In genomic region chr4:27429210-27429789, GRCm38 (mm10) we compare ENCODE assay signal across 20 mouse cellular contexts.
DNase-seq lines count a peak whose midpoint lies in the region; ATAC-seq lines count a peak whose summit lies in the region.
"Had no signal": no experiment of that assay in that cellular context is flagged by ENCODE, and none has a peak within 500 bp of the region (broad histone marks: within the 10 kb centered on the region; RNA-seq: fewer than 3 reads in every experiment).

No protein-coding gene starts in this region.

- no peaks in the 10 kb centered on the region for H3K27me3 ChIP-seq in hindbrain, embryonic 13.5 days
- H3K27me3 ChIP-seq in hindbrain, embryonic 10.5 days (ENCODE audit: insufficient read depth, poor library complexity, severe bottlenecking): no peaks in the 10 kb centered on the region
- H3K27me3 ChIP-seq in forebrain, embryonic 13.5 days: no peaks in the 10 kb centered on the region
- H3K27me3 ChIP-seq in forebrain, embryonic 15.5 days: no peaks in the 10 kb centered on the region
- H3K27me3 ChIP-seq in neural tube, embryonic 13.5 days: no peaks in the 10 kb centered on the region
- no peaks in the 10 kb centered on the region for H3K27me3 ChIP-seq in kidney, embryonic 16.5 days (ENCODE audit: insufficient read depth, low read length)
- H3K27me3 ChIP-seq: embryonic facial prominence, embryonic 12.5 days; heart, embryonic 15.5 days had no signal

- WGBS in hindbrain, embryonic 13.5 days: 56% methylated on average over 5 of the region's 5 CpGs
- 72% methylated on average over 5 of the region's 5 CpGs for WGBS in hindbrain, embryonic 10.5 days
- 46% methylated on average over 5 of the region's 5 CpGs for WGBS in forebrain, embryonic 13.5 days
- WGBS in forebrain, embryonic 15.5 days: 44% methylated on average over 5 of the region's 5 CpGs
- 47% methylated on average over 5 of the region's 5 CpGs for WGBS in neural tube, embryonic 13.5 days
- WGBS in kidney, embryonic 16.5 days: 72% methylated on average over 5 of the region's 5 CpGs

- no peak for DNase-seq in hindbrain, embryonic 10.5 days (ENCODE audit: low spot score)
- no peak for DNase-seq in adrenal gland, adult 18-20 months (ENCODE audit: low spot score in 2 of 2)
- no peak for DNase-seq in ovary, postnatal 10 days (ENCODE audit: low spot score)
- DNase-seq: adrenal gland, postnatal 10 days; cerebellum, adult 11-12 months; cerebellum, adult 9-10 months; cerebellum, postnatal 25 days; gastrocnemius, postnatal 10 days; heart, adult 18-20 months; heart, postnatal 14 days had no signal

- peak; percentile 80 for ATAC-seq in hindbrain, embryonic 13.5 days (ENCODE audit: low FRiP score)
- ATAC-seq in forebrain, embryonic 13.5 days: peak; percentile 62; the same call in 1 of the 2 replicates
- ATAC-seq in forebrain, embryonic 15.5 days (replicated peaks): peak; percentile 39; the same call in 1 of the 2 replicates
- peak; percentile 84 for ATAC-seq in neural tube, embryonic 13.5 days (ENCODE audit: low read depth)
- ATAC-seq in kidney, embryonic 16.5 days (ENCODE audit: low FRiP score, low TSS enrichment): no peak
- ATAC-seq: inflammation-experienced regulatory T-cells, adult 6 months; intestine, postnatal 0 days had no signal

- H3K27ac ChIP-seq in hindbrain, embryonic 13.5 days: no peak overlapping the region
- no peak overlapping the region for H3K27ac ChIP-seq in hindbrain, embryonic 10.5 days
- no peak overlapping the region for H3K27ac ChIP-seq in forebrain, embryonic 13.5 days
- no peak overlapping the region for H3K27ac ChIP-seq in forebrain, embryonic 15.5 days (replicated peaks)
- H3K27ac ChIP-seq in neural tube, embryonic 13.5 days (replicated peaks): no peak overlapping the region
- no peak overlapping the region for H3K27ac ChIP-seq in kidney, embryonic 16.5 days (ENCODE audit: low read length)
- H3K27ac ChIP-seq: embryonic facial prominence, embryonic 12.5 days; heart, embryonic 15.5 days had no signal

- no peaks in the 10 kb centered on the region for H3K4me1 ChIP-seq in hindbrain, embryonic 13.5 days (replicated peaks)
- no peaks in the 10 kb centered on the region for H3K4me1 ChIP-seq in hindbrain, embryonic 10.5 days (replicated peaks)
- peaks cover 6% of the 10 kb centered on the region; the same call in 1 of the 2 replicates for H3K4me1 ChIP-seq in forebrain, embryonic 13.5 days
- peaks cover 8% of the 10 kb centered on the region for H3K4me1 ChIP-seq in forebrain, embryonic 15.5 days
- H3K4me1 ChIP-seq in neural tube, embryonic 13.5 days (replicated peaks): no peaks in the 10 kb centered on the region; the same call in 1 of the 2 replicates
- no peaks in the 10 kb centered on the region for H3K4me1 ChIP-seq in kidney, embryonic 16.5 days (ENCODE audit: insufficient read depth, low read length)
- H3K4me1 ChIP-seq: embryonic facial prominence, embryonic 12.5 days; heart, embryonic 15.5 days had no signal

- H3K9ac ChIP-seq in hindbrain, embryonic 13.5 days: no peak overlapping the region
- H3K9ac ChIP-seq in forebrain, embryonic 13.5 days: no peak overlapping the region
- H3K9ac ChIP-seq in forebrain, embryonic 15.5 days (replicated peaks): no peak overlapping the region
- no peak overlapping the region for H3K9ac ChIP-seq in neural tube, embryonic 13.5 days
- no peak overlapping the region for H3K9ac ChIP-seq in kidney, embryonic 16.5 days (replicated peaks; ENCODE audit: low read length)
- H3K9ac ChIP-seq: embryonic facial prominence, embryonic 12.5 days; heart, embryonic 15.5 days had no signal

- H3K4me2 ChIP-seq in hindbrain, embryonic 13.5 days: no peak overlapping the region
- H3K4me2 ChIP-seq in forebrain, embryonic 13.5 days: no peak overlapping the region
- no peak overlapping the region for H3K4me2 ChIP-seq in forebrain, embryonic 15.5 days (replicated peaks)
- no peak overlapping the region for H3K4me2 ChIP-seq in neural tube, embryonic 13.5 days
- H3K4me2 ChIP-seq in kidney, embryonic 16.5 days (replicated peaks; ENCODE audit: low read depth, low read length): no peak overlapping the region
- H3K4me2 ChIP-seq: embryonic facial prominence, embryonic 12.5 days; heart, embryonic 11.5 days; heart, embryonic 15.5 days had no signal

- no peaks in the 10 kb centered on the region for H3K36me3 ChIP-seq in hindbrain, embryonic 13.5 days
- H3K36me3 ChIP-seq in hindbrain, embryonic 10.5 days: no peaks in the 10 kb centered on the region
- H3K36me3 ChIP-seq in forebrain, embryonic 13.5 days (ENCODE audit: poor library complexity, severe bottlenecking): no peaks in the 10 kb centered on the region
- no peaks in the 10 kb centered on the region for H3K36me3 ChIP-seq in forebrain, embryonic 15.5 days
- H3K36me3 ChIP-seq in neural tube, embryonic 13.5 days: no peaks in the 10 kb centered on the region
- H3K36me3 ChIP-seq in kidney, embryonic 16.5 days (ENCODE audit: insufficient read depth, low read length): no peaks in the 10 kb centered on the region
- H3K36me3 ChIP-seq: embryonic facial prominence, embryonic 12.5 days; heart, embryonic 15.5 days had no signal

- no peak overlapping the region for H3K4me3 ChIP-seq in hindbrain, embryonic 13.5 days
- H3K4me3 ChIP-seq in hindbrain, embryonic 10.5 days: no peak overlapping the region
- no peak overlapping the region for H3K4me3 ChIP-seq in forebrain, embryonic 13.5 days
- no peak overlapping the region for H3K4me3 ChIP-seq in forebrain, embryonic 15.5 days
- no peak overlapping the region for H3K4me3 ChIP-seq in neural tube, embryonic 13.5 days
- no peak overlapping the region for H3K4me3 ChIP-seq in kidney, embryonic 16.5 days (ENCODE audit: low read length)
- H3K4me3 ChIP-seq: embryonic facial prominence, embryonic 12.5 days; heart, embryonic 15.5 days had no signal

- H3K9me3 ChIP-seq in hindbrain, embryonic 13.5 days: no peaks in the 10 kb centered on the region
- H3K9me3 ChIP-seq in hindbrain, embryonic 10.5 days: no peaks in the 10 kb centered on the region
- no peaks in the 10 kb centered on the region for H3K9me3 ChIP-seq in forebrain, embryonic 13.5 days (replicated peaks)
- H3K9me3 ChIP-seq in forebrain, embryonic 15.5 days: no peaks in the 10 kb centered on the region
- H3K9me3 ChIP-seq in neural tube, embryonic 13.5 days: no peaks in the 10 kb centered on the region
- no peaks in the 10 kb centered on the region for H3K9me3 ChIP-seq in kidney, embryonic 16.5 days (ENCODE audit: low read length)
- H3K9me3 ChIP-seq: embryonic facial prominence, embryonic 12.5 days; heart, embryonic 15.5 days had no signal
